Mouse (Mus musculus) thymus, adult 2 months (tissue): ENCODE measurements at regions not wholly inside any gene's neighbourhood (a gene's known extent, or its start where the extent isn't known, plus 50 kb on each side); places are given as distances from the start of the nearest gene placed in this dataset.

Experiments used
- CTCF ChIP-seq: fragments of 200-500 bp; IDR thresholded peaks from 2 replicates; pipeline ENCODE4 v1.5.1; 2012; ENCODE audit warnings: mild to moderate bottlenecking, control low read depth, low read length, moderate library complexity, borderline replicate concordance; ENCODE audit not compliant: control insufficient read depth, poor library complexity, insufficient read depth; ENCODE audit errors: extremely low read depth
- POLR2A ChIP-seq: fragments of 200-500 bp; IDR thresholded peaks from 2 replicates; pipeline ENCODE4 v1.6.1; 2012; ENCODE audit warnings: mild to moderate bottlenecking, low read length, control low read depth, moderate library complexity; ENCODE audit not compliant: control insufficient read depth, poor library complexity, insufficient read depth; ENCODE audit errors: extremely low read depth

DNA sequence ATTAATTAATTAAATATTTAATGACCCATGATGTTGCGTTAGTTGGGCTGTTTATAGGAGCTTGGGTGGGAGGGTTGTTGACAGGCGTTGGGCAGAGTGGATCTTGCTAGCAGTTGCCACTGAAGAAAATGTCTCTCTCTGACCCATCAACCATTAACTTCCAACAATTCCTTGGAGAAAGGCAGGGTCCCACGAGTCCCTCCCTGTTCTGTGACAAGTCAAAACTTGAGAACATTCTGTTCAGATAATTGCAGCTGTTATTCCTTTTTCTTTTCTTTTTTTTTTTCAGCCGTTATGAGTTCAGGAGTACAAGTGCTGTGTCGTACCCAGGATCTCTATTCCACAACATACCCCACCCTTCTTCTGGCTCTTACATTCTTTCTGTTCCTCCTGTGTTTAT is 59.8 kb upstream of the Tnfrsf21 start:
- no peak for TF ChIP-seq CTCF
- no peak for TF ChIP-seq POLR2A
